12 mouse cellular contexts compared by ENCODE assay signal in the genomic region with DNA sequence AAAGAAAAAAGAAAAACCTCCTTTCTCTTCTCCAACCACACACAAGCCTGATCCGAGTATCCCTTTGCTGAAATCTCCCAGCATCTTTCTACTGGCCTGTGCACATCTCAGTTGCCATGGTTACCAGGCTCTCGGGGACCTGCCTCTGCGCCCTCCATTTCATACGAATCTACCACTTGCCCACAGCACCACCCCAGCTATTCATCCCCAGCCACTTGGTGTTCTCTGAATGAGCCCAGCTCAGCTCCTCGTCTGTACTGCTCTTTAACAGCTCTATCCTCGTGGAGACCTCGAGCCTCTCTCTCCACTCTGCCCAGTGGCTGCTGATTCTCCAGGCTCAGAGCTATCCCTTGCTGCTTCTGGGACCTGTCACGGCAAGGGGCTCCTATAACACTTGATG.
DNase-seq lines count a peak whose midpoint lies in the region; ATAC-seq and TF ChIP-seq lines count a peak whose summit lies in the region.
"Had no signal": no experiment of that assay in that cellular context is flagged by ENCODE, and none has a peak within 500 bp of the region (broad histone marks: within the 10 kb centered on the region; RNA-seq: fewer than 3 reads in every experiment).

No protein-coding gene starts in this region.

- no peaks in the 10 kb centered on the region for H3K27me3 ChIP-seq in forebrain, embryonic 16.5 days (replicated peaks; ENCODE audit: control insufficient read depth, insufficient read depth, low read length)
- H3K27me3 ChIP-seq in lung, postnatal 0 days (replicated peaks; ENCODE audit: insufficient read depth, low read length): 0 out of 2 replicates have a peak, but pooled peaks cover 4% of the 10 kb centered on the region

- H3K4me1 ChIP-seq in forebrain, embryonic 16.5 days (replicated peaks; ENCODE audit: control insufficient read depth, insufficient read depth, low read length): peaks cover 28% of the 10 kb centered on the region
- no peaks in the 10 kb centered on the region for H3K4me1 ChIP-seq in lung, postnatal 0 days (ENCODE audit: insufficient read depth, low read depth, low read length)
- H3K4me1 ChIP-seq: heart, embryonic 13.5 days had no signal

- H3K4me2 ChIP-seq in forebrain, embryonic 16.5 days (ENCODE audit: low read length): no peak overlapping the region
- H3K4me2 ChIP-seq in lung, postnatal 0 days (replicated peaks; ENCODE audit: low read depth, low read length): no peak overlapping the region
- H3K4me2 ChIP-seq: heart, embryonic 13.5 days; limb, embryonic 12.5 days had no signal

- peak; percentile 58 for ATAC-seq in forebrain, embryonic 16.5 days
- ATAC-seq in lung, postnatal 0 days: no peak

- 0 out of 2 replicates have a peak overlapping the region, but pooled peaks have one; percentile 18 for H3K9ac ChIP-seq in forebrain, embryonic 16.5 days (replicated peaks; ENCODE audit: low read depth, low read length)
- no peak overlapping the region for H3K9ac ChIP-seq in lung, postnatal 0 days (replicated peaks; ENCODE audit: low read depth)
- H3K9ac ChIP-seq: heart, embryonic 13.5 days; limb, embryonic 12.5 days had no signal

- no peak for TF ChIP-seq EP300 in lung, postnatal 0 days (IDR thresholded peaks at IDR 0.05)

- DNase-seq in layer of hippocampus, adult 11-12 months (ENCODE audit: low spot score): peak; percentile 21
- no peak for DNase-seq in layer of hippocampus, postnatal 25 days (ENCODE audit: extremely low spot score in 1 of 2, low spot score in 1 of 2)
- DNase-seq in left cerebral cortex, postnatal 25 days (ENCODE audit: low spot score in 2 of 2): peak; percentile 43 to 67
- DNase-seq in retina, embryonic 14.5 days (ENCODE audit: low spot score): peak; percentile 45
- DNase-seq in lung, postnatal 0 days (ENCODE audit: low spot score): no peak
- no peak for DNase-seq in spleen, postnatal 36 days (ENCODE audit: low spot score in 2 of 2)
- DNase-seq in kidney, postnatal 14 days: no peak
- DNase-seq: kidney, adult 2 months; lung, postnatal 36 days had no signal

- intact Hi-C loops in left cerebral cortex, postnatal 25 days (cut with DNase I): loop anchor here (5.0 kb wide), 1 partner anchor 1020 kb away; no protein-coding TSS in a partner anchor

- no peak for TF ChIP-seq CTCF in lung, postnatal 0 days (IDR thresholded peaks at IDR 0.05)

- H3K27ac ChIP-seq in forebrain, embryonic 16.5 days (ENCODE audit: low read length): no peak overlapping the region
- no peak overlapping the region for H3K27ac ChIP-seq in lung, postnatal 0 days (ENCODE audit: low read length)
- H3K27ac ChIP-seq: heart, embryonic 13.5 days; limb, embryonic 12.5 days had no signal

- WGBS in forebrain, embryonic 16.5 days: 5% methylated on average over 8 of the region's 8 CpGs
- WGBS in lung, postnatal 0 days: 46% methylated on average over 8 of the region's 8 CpGs

- H3K36me3 ChIP-seq in forebrain, embryonic 16.5 days (ENCODE audit: control insufficient read depth, insufficient read depth): no peaks in the 10 kb centered on the region
- no peaks in the 10 kb centered on the region for H3K36me3 ChIP-seq in lung, postnatal 0 days (ENCODE audit: insufficient read depth, low read length)
- H3K36me3 ChIP-seq: heart, embryonic 13.5 days; limb, embryonic 12.5 days had no signal

- no peak overlapping the region for H3K4me3 ChIP-seq in forebrain, embryonic 16.5 days (replicated peaks; ENCODE audit: low read length)
- no peak overlapping the region for H3K4me3 ChIP-seq in lung, postnatal 0 days (ENCODE audit: low read depth, low read length)
- H3K4me3 ChIP-seq: heart, embryonic 13.5 days; limb, embryonic 12.5 days had no signal

- H3K9me3 ChIP-seq in forebrain, embryonic 16.5 days (ENCODE audit: control insufficient read depth, low read length): no peaks in the 10 kb centered on the region
- H3K9me3 ChIP-seq in lung, postnatal 0 days (ENCODE audit: low read length): no peaks in the 10 kb centered on the region
- H3K9me3 ChIP-seq: heart, embryonic 13.5 days; limb, embryonic 12.5 days had no signal

Comparison
In these comparisons a context has a peak if more than half of its experiments do, and no peak if none do; other contexts are left out.
1. DNase-seq: peak in layer of hippocampus, adult 11-12 months (single experiment), left cerebral cortex, postnatal 25 days (2 of 2) and retina, embryonic 14.5 days (single experiment); none in layer of hippocampus, postnatal 25 days (0 of 2), lung, postnatal 0 days (single experiment), spleen, postnatal 36 days (0 of 2) and kidney, postnatal 14 days (single experiment).